Mouse (Mus musculus) kidney, embryonic 14.5 days (tissue): ENCODE results near the gene Tmem230. TPM values are rescaled to one million over a fixed set of nuclear protein-coding genes. Genes with fewer than 3 reads are reported as not detected.

Source experiments
- ATAC-seq: fragments of 200-750 bp; cut with Nextera tagmentation; 2 replicates; pipeline ENCODE4 v1.8.0; 2017; ENCODE audit warnings: moderate number of reproducible peaks, mild to moderate bottlenecking, moderate TSS enrichment, moderate library complexity; ENCODE audit not compliant: low FRiP score, low TSS enrichment
- H3K27ac ChIP-seq: fragments of 300-500 bp; sonication (generic); 2 replicates; pipeline ENCODE4 v1.5.1; 2014; ENCODE audit warnings: low read depth, mild to moderate bottlenecking, low read length, moderate library complexity, mixed read lengths
- H3K27me3 ChIP-seq: fragments of 300-500 bp; sonication (generic); 2 replicates; pipeline ENCODE4 v1.6.1; 2014; ENCODE audit warnings: mild to moderate bottlenecking, low read length; ENCODE audit not compliant: control insufficient read depth, insufficient read depth
- H3K36me3 ChIP-seq: fragments of 300-500 bp; sonication (generic); 2 replicates; pipeline ENCODE4 v1.6.1; 2014; ENCODE audit warnings: low read length, mixed read lengths; ENCODE audit not compliant: control insufficient read depth, insufficient read depth
- H3K4me1 ChIP-seq: fragments of 300-500 bp; sonication (generic); 2 replicates; pipeline ENCODE4 v1.6.1; 2014; ENCODE audit warnings: low read length, mixed read lengths; ENCODE audit not compliant: control insufficient read depth, insufficient read depth
- H3K4me2 ChIP-seq: fragments of 300-500 bp; sonication (generic); replicated peaks from 2 replicates; pipeline ENCODE4 v1.6.1; 2014; ENCODE audit warnings: low read depth, mild to moderate bottlenecking, low read length
- H3K4me3 ChIP-seq: fragments of 300-500 bp; sonication (generic); 2 replicates; pipeline ENCODE4 v1.5.1; 2014; ENCODE audit warnings: mild to moderate bottlenecking, low read length
- H3K9ac ChIP-seq: fragments of 300-500 bp; sonication (generic); 2 replicates; pipeline ENCODE4 v1.6.1; 2014; ENCODE audit warnings: low read depth, mild to moderate bottlenecking, low read length, moderate library complexity
- H3K9me3 ChIP-seq: fragments of 300-500 bp; sonication (generic); 2 replicates; pipeline ENCODE4 v1.6.1; 2016; ENCODE audit warnings: low read length; ENCODE audit not compliant: control insufficient read depth
- WGBS: fragments of 180-500 bp; shearing (Covaris S2); extraction: QIAGEN DNeasy Blood & Tissue Kit; methylation state at CpG from one replicate; pipeline ENCODE4 v1.1.7; 2014; 5-methylcytosine and 5-hydroxymethylcytosine counted together
- polyA plus RNA-seq: library from polyadenylated mRNA; unstranded; fragments of >200 nt; fragmentation: Nextera tagmentation; extraction: Ambion mirVana; gene quantifications from 2 replicates; pipeline ENCODE4 v1.2.1, GENCODE M21; 2014

The Tmem230 gene
- polyA plus RNA-seq, 1 experiment from 2014 or later = 47.3 TPM

DNA sequence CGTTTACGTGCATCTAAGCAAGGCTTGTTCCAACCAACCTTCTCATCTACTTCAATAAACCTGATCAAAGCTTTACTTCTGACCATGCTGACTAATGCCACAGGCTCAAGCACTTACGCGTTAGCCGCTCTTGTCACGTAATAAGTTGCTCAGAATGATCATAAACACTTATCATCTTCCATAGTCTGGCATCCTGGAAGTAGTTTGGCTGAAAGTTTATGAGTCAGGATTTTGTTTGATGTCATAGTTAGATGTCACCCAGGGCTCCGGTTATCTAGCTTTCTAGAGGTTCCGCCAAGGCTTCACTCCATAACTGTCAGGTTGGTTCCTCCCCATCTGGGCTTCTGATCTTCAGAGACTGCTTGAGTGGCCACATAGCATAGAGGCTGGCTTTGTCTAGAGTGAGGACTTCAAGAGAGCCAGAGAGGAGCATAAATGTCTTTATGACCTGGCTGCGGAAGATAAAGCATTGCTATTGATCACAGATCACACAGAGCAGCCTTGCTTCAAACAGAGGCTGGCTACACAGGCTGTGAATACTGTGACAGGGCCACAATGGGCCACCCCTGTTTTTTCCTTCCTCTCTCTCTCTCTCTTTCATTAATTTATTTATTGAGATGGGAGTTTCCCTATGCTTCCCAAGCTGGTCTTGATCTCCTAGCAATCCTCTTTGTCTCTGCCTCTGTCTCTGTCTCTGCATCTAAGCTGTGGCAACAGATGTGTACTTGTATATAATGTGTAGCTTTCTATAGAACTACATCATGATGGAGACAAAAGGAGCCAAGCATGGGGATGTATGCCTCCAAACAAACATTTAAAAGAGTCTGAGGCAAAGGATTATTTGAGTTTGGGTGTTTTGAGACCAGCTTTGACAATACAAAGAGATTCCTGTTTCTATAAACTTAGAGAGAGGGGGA is 49.3 kb downstream of the Tmem230 start:
- Histone ChIP-seq H3K4me1 (no peaks in the 10 kb centered on the region), H3K9ac (no peak overlapping the region), H3K9me3 (no peaks in the 10 kb centered on the region), H3K27ac (no peak overlapping the region), H3K4me2 (no peak overlapping the region), H3K27me3 (no peaks in the 10 kb centered on the region), H3K4me3 (no peak overlapping the region), H3K36me3 (no peaks in the 10 kb centered on the region)
- WGBS = 71% methylated on average over 9 of the region's 9 CpGs
- ATAC-seq = no peak

DNA sequence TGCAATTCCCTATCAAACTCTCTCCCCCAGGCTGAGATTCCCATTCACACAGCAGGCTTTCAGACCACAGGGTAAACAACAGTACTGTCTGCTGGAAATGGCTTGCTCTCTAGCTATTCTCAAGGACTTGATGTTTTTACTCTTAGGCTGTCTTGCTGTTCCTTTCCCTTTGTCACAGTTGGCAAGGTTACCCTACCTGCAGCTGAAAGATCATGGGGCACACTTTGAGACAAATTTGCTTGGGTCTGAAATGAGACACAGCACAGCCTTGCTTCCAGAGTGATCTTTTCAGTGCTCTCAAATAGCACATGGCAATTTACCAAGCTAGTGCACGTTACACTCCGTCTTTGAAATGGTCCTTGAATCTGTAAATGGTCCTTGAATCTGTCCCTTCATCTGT is 52.0 kb downstream of the Tmem230 start:
- no peak overlapping the region for H3K9ac ChIP-seq
- ATAC-seq = no peak
- no peak overlapping the region for H3K4me3 ChIP-seq
- WGBS = 95% methylated on average over 2 of the region's 2 CpGs
- no peak overlapping the region for H3K4me2 ChIP-seq
- no peaks in the 10 kb centered on the region for H3K36me3 ChIP-seq
- no peaks in the 10 kb centered on the region for H3K27me3 ChIP-seq
- no peaks in the 10 kb centered on the region for H3K9me3 ChIP-seq
- no peaks in the 10 kb centered on the region for H3K4me1 ChIP-seq
- H3K27ac ChIP-seq = no peak overlapping the region

DNA sequence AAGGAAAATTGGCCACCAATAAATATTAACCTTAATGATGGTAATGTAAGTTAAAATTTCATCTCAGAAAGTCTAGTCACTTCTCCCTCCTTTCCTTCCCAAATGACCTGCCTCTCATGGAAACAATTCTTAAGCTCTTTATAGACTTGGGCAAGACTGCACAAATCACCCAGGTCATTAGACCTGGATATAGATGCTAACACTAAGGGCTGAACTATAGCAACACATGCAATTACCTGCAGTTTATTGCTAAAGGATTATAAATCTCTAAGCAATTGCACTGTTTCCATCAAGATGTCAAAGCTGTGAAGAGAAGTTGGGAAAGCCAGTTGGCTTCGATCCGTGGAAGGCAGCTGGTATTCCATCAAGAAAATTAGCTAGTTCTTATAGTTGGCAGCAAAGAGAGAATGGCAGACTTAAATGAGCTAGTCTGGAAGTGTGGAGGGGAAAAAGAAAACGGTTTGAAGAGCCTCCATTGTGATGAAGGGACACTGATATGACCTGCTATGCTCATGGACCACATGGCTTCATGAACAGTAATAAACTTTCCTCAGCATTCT is 56.9 kb downstream of the Tmem230 start:
- no peaks in the 10 kb centered on the region for H3K9me3 ChIP-seq
- no peaks in the 10 kb centered on the region for H3K4me1 ChIP-seq
- H3K36me3 ChIP-seq = no peaks in the 10 kb centered on the region
- no peak overlapping the region for H3K27ac ChIP-seq
- no peak for ATAC-seq
- WGBS = 74% methylated on average over 3 of the region's 3 CpGs
- H3K4me2 ChIP-seq = no peak overlapping the region
- no peak overlapping the region for H3K9ac ChIP-seq
- no peak overlapping the region for H3K4me3 ChIP-seq
- H3K27me3 ChIP-seq = no peaks in the 10 kb centered on the region

Other genes starting within 250 kb of the Tmem230 start
- 5.3 and 9.9 TPM in 2 replicates for gene Rassf2, start 217.5 kb downstream of the Tmem230 start, polyA plus RNA-seq
- 12.0 and 18.0 TPM in 2 replicates for gene Slc23a2, start 102.7 kb downstream of the Tmem230 start, polyA plus RNA-seq
- 339 and 383 TPM in 2 replicates for gene Pcna, start 5.5 kb upstream of the Tmem230 start, polyA plus RNA-seq
- gene Cds2, start 15.3 kb upstream of the Tmem230 start, polyA plus RNA-seq = 24.4 and 27.3 TPM in 2 replicates
- 0.20 and 0.30 TPM in 2 replicates for gene Prokr2, start 137.6 kb upstream of the Tmem230 start, polyA plus RNA-seq